Mouse (Mus musculus) intestine, embryonic 14.5 days (tissue): ENCODE data around the gene Pithd1. TPM values are rescaled to one million over a fixed set of nuclear protein-coding genes. Genes with fewer than 3 reads are reported as not detected.

ENCODE experiments used
- ATAC-seq: fragments of 200-750 bp; cut with Nextera tagmentation; replicated peaks from 2 replicates; pipeline ENCODE4 v1.8.0; 2017; ENCODE audit warnings: low read depth, moderate number of reproducible peaks, moderate TSS enrichment, moderate library complexity; ENCODE audit not compliant: low FRiP score, low TSS enrichment
- DNase-seq: peaks from one replicate; pipeline ENCODE4 v3.0.0-alpha.2; 2018; ENCODE audit warnings: low spot score
- H3K27ac ChIP-seq: fragments of 300-500 bp; sonication (generic); 2 replicates; pipeline ENCODE4 v1.5.1; 2014; ENCODE audit warnings: low read depth, mild to moderate bottlenecking, control low read depth
- H3K27me3 ChIP-seq: fragments of 300-500 bp; sonication (generic); replicated peaks from 2 replicates; pipeline ENCODE4 v1.6.1; 2014; ENCODE audit warnings: low read length, control low read depth; ENCODE audit not compliant: control insufficient read depth, insufficient read depth
- H3K36me3 ChIP-seq: fragments of 300-500 bp; sonication (generic); 2 replicates; pipeline ENCODE4 v1.6.1; 2014; ENCODE audit warnings: low read length, control low read depth; ENCODE audit not compliant: control insufficient read depth, insufficient read depth
- H3K4me1 ChIP-seq: fragments of 300-500 bp; sonication (generic); replicated peaks from 2 replicates; pipeline ENCODE4 v1.6.1; 2014; ENCODE audit warnings: low read length, control low read depth, mixed read lengths; ENCODE audit not compliant: control insufficient read depth, insufficient read depth
- H3K4me2 ChIP-seq: fragments of 300-500 bp; sonication (generic); 2 replicates; pipeline ENCODE4 v1.6.1; 2014; ENCODE audit warnings: low read length
- H3K4me3 ChIP-seq: fragments of 300-500 bp; sonication (generic); 2 replicates; pipeline ENCODE4 v1.5.1; 2014; ENCODE audit warnings: low read depth, low read length, control low read depth, mixed read lengths
- H3K9ac ChIP-seq: fragments of 300-500 bp; sonication (generic); 2 replicates; pipeline ENCODE4 v1.6.1; 2014; ENCODE audit warnings: mild to moderate bottlenecking, low read length
- H3K9me3 ChIP-seq: fragments of 300-500 bp; sonication (generic); 2 replicates; pipeline ENCODE4 v1.6.1; 2016; ENCODE audit warnings: low read length, control low read depth; ENCODE audit not compliant: control insufficient read depth
- WGBS: fragments of 180-500 bp; shearing (Covaris S2); extraction: QIAGEN DNeasy Blood & Tissue Kit; methylation state at CpG from one replicate; pipeline ENCODE4 v1.1.7; 2014; 5-methylcytosine and 5-hydroxymethylcytosine counted together
- polyA plus RNA-seq: library from polyadenylated mRNA; unstranded; fragments of >200 nt; fragmentation: Nextera tagmentation; extraction: Ambion mirVana; gene quantifications from 2 replicates; pipeline ENCODE4 v1.2.1, GENCODE M21; 2014

Gene Pithd1
- polyA plus RNA-seq, 1 experiment from 2014 or later = 46.5 TPM

GRCm38 (mm10) chr4:136004107-136004675 is 17.1 kb upstream of the Pithd1 start:
- Histone ChIP-seq H3K27ac (no peak overlapping the region), H3K4me3 (no peak overlapping the region), H3K9ac (no peak overlapping the region), H3K4me1 (no peaks in the 10 kb centered on the region), H3K9me3 (no peaks in the 10 kb centered on the region), H3K36me3 (peaks cover 70% of the 10 kb centered on the region), H3K27me3 (no peaks in the 10 kb centered on the region), H3K4me2 (no peak overlapping the region)
- ATAC-seq (no peak), DNase-seq (no peak)
- WGBS = 88% methylated on average over 5 of the region's 5 CpGs

GRCm38 (mm10) chr4:135995118-135995517 is 8.1 kb upstream of the Pithd1 start:
- H3K36me3 ChIP-seq = no peaks in the 10 kb centered on the region
- no peak overlapping the region for H3K9ac ChIP-seq
- no peaks in the 10 kb centered on the region for H3K9me3 ChIP-seq
- no peak for DNase-seq
- H3K4me2 ChIP-seq = no peak overlapping the region
- 85% methylated on average over 4 of the region's 4 CpGs for WGBS
- no peaks in the 10 kb centered on the region for H3K4me1 ChIP-seq
- H3K27me3 ChIP-seq = no peaks in the 10 kb centered on the region
- ATAC-seq = no peak
- H3K4me3 ChIP-seq = no peak overlapping the region
- no peak overlapping the region for H3K27ac ChIP-seq

GRCm38 (mm10) chr4:135993941-135994340 is 6.9 kb upstream of the Pithd1 start:
- 96% methylated on average over 6 of the region's 6 CpGs for WGBS

GRCm38 (mm10) chr4:135987714-135988113 is 650 bp upstream of the Pithd1 start:
- H3K27me3 ChIP-seq = no peaks in the 10 kb centered on the region
- H3K4me2 ChIP-seq = peak overlapping the region; percentile 61
- peak overlapping the region; percentile 91 for H3K9ac ChIP-seq
- no peaks in the 10 kb centered on the region for H3K9me3 ChIP-seq
- peak overlapping the region; percentile 96 for H3K4me3 ChIP-seq
- DNase-seq = no peak
- ATAC-seq = no peak
- H3K36me3 ChIP-seq = peaks cover 24% of the 10 kb centered on the region
- H3K27ac ChIP-seq = peak overlapping the region; percentile 68
- peaks cover 11% of the 10 kb centered on the region for H3K4me1 ChIP-seq
- WGBS = 61% methylated on average over 9 of the region's 9 CpGs

More at GRCm38 (mm10) chr4:135993941-135994340, 6.9 kb upstream of the Pithd1 start:
- no peaks in the 10 kb centered on the region for H3K36me3 ChIP-seq
- H3K4me2 ChIP-seq = no peak overlapping the region
- H3K27me3 ChIP-seq = no peaks in the 10 kb centered on the region
- H3K4me3 ChIP-seq = no peak overlapping the region
- H3K4me1 ChIP-seq = no peaks in the 10 kb centered on the region
- ATAC-seq = no peak
- H3K9me3 ChIP-seq = no peaks in the 10 kb centered on the region
- H3K9ac ChIP-seq = no peak overlapping the region
- DNase-seq = no peak
- no peak overlapping the region for H3K27ac ChIP-seq

GRCm38 (mm10) chr4:135986301-135986942 is 642 bp downstream of the Pithd1 start:
- Histone ChIP-seq H3K27me3 (no peaks in the 10 kb centered on the region), H3K27ac (peak overlapping the region; percentile 68; the same call in 1 of the 2 replicates), H3K9me3 (no peaks in the 10 kb centered on the region), H3K36me3 (peaks cover 30% of the 10 kb centered on the region), H3K4me2 (peak overlapping the region; percentile 61), H3K9ac (peak overlapping the region; percentile 91), H3K4me1 (peaks cover 11% of the 10 kb centered on the region), H3K4me3 (peak overlapping the region; percentile 96)
- DNase-seq (peak; percentile 55), ATAC-seq (0 out of 2 replicates have a peak, but pooled peaks have one; percentile 4)
- 8% methylated on average over 23 of the region's 23 CpGs for whole genome bisulfite sequencing

GRCm38 (mm10) chr4:135985769-135986168 is 1.3 kb downstream of the Pithd1 start:
- 85% methylated on average over 7 of the region's 7 CpGs for WGBS
- H3K27me3 ChIP-seq = no peaks in the 10 kb centered on the region
- H3K4me2 ChIP-seq = peak overlapping the region; percentile 61
- no peak overlapping the region for H3K27ac ChIP-seq
- H3K4me3 ChIP-seq = peak overlapping the region; percentile 96
- peaks cover 11% of the 10 kb centered on the region for H3K4me1 ChIP-seq
- no peaks in the 10 kb centered on the region for H3K9me3 ChIP-seq
- ATAC-seq = no peak
- DNase-seq = no peak
- H3K36me3 ChIP-seq = peaks cover 30% of the 10 kb centered on the region
- H3K9ac ChIP-seq = peak overlapping the region; percentile 91

GRCm38 (mm10) chr4:135985193-135985592 is 1.9 kb downstream of the Pithd1 start:
- Histone ChIP-seq H3K4me1 (peaks cover 11% of the 10 kb centered on the region), H3K36me3 (peaks cover 30% of the 10 kb centered on the region), H3K27ac (no peak overlapping the region), H3K4me2 (no peak overlapping the region), H3K9me3 (no peaks in the 10 kb centered on the region), H3K9ac (no peak overlapping the region), H3K4me3 (peak overlapping the region; percentile 96; the same call in 1 of the 2 replicates), H3K27me3 (no peaks in the 10 kb centered on the region)
- no peak for DNase-seq
- no peak for ATAC-seq
- WGBS = 94% methylated on average over 5 of the region's 5 CpGs

- no peak overlapping the region for H3K4me2 ChIP-seq
- WGBS = 83% methylated on average over 5 of the region's 5 CpGs
Observed at GRCm38 (mm10) chr4:135984556-135984955, 2.5 kb downstream of the Pithd1 start.

More at GRCm38 (mm10) chr4:135984556-135984955, 2.5 kb downstream of the Pithd1 start:
- DNase-seq (no peak), ATAC-seq (no peak)
- H3K9ac ChIP-seq = no peak overlapping the region
- no peaks in the 10 kb centered on the region for H3K27me3 ChIP-seq
- H3K4me1 ChIP-seq = peaks cover 11% of the 10 kb centered on the region
- H3K9me3 ChIP-seq = no peaks in the 10 kb centered on the region
- H3K27ac ChIP-seq = no peak overlapping the region
- H3K36me3 ChIP-seq = peaks cover 30% of the 10 kb centered on the region
- no peak overlapping the region for H3K4me3 ChIP-seq
